Comparison of ENCODE assay signal across 9 mouse cellular contexts in genomic region chr7:49247744-49248331, GRCm38 (mm10).
A peak's percentile ranks its signal among the peaks of the same experiment; 100 is the strongest.
DNase-seq lines count a peak whose midpoint lies in the region; ATAC-seq and TF ChIP-seq lines count a peak whose summit lies in the region.
"Had no signal": no experiment of that assay in that cellular context is flagged by ENCODE, and none has a peak within 500 bp of the region (broad histone marks: within the 10 kb centered on the region; RNA-seq: fewer than 3 reads in every experiment).

No protein-coding gene starts in this region.

- H3K9me3 ChIP-seq in hindbrain, embryonic 13.5 days: no peaks in the 10 kb centered on the region
- H3K9me3 ChIP-seq: liver, embryonic 15.5 days had no signal

- no peak for ATAC-seq in hindbrain, embryonic 13.5 days (ENCODE audit: low FRiP score)

- peak overlapping the region; percentile 81 for H3K9ac ChIP-seq in hindbrain, embryonic 13.5 days
- H3K9ac ChIP-seq: liver, embryonic 15.5 days had no signal

- H3K79me2 ChIP-seq in C2C12 (ENCODE audit: control insufficient read depth, insufficient read depth): peaks cover 55% of the 10 kb centered on the region

- H3K79me3 ChIP-seq in C2C12 (ENCODE audit: low read depth): peaks cover 33% of the 10 kb centered on the region

- peaks cover 5% of the 10 kb centered on the region for H3K36me3 ChIP-seq in C2C12 (ENCODE audit: control insufficient read depth, insufficient read depth)
- no peaks in the 10 kb centered on the region for H3K36me3 ChIP-seq in hindbrain, embryonic 13.5 days
- H3K36me3 ChIP-seq: liver, embryonic 15.5 days had no signal

- peak overlapping the region; percentile 41 for H3K4me3 ChIP-seq in C2C12 (ENCODE audit: insufficient read depth, poor library complexity, severe bottlenecking)
- peak overlapping the region; percentile 63 for H3K4me3 ChIP-seq in hindbrain, embryonic 13.5 days

- TF ChIP-seq CTCF in C2C12 (IDR thresholded peaks at IDR 0.05; ENCODE audit: control insufficient read depth, insufficient read depth, insufficient read length): no peak

- peak overlapping the region; percentile 97 for H3K4me2 ChIP-seq in hindbrain, embryonic 13.5 days

- H3ac ChIP-seq in C2C12 (ENCODE audit: control insufficient read depth, insufficient read length, low read depth): peak overlapping the region; percentile 53

- peak overlapping the region; percentile 87; the same call in 1 of the 2 replicates for H3K27ac ChIP-seq in hindbrain, embryonic 13.5 days
- H3K27ac ChIP-seq: liver, embryonic 15.5 days had no signal

- 23% methylated on average over 8 of the region's 8 CpGs for WGBS in hindbrain, embryonic 13.5 days

- no peaks in the 10 kb centered on the region for H3K27me3 ChIP-seq in C2C12 (ENCODE audit: control insufficient read depth, insufficient read depth, insufficient read length)
- peaks cover 27% of the 10 kb centered on the region for H3K27me3 ChIP-seq in hindbrain, embryonic 13.5 days

- peaks cover 67% of the 10 kb centered on the region for H3K4me1 ChIP-seq in hindbrain, embryonic 13.5 days (replicated peaks)

- DNase-seq in brain, adult 2 months (ENCODE audit: low read depth, low spot score): peak; percentile 96
- DNase-seq in frontal cortex, postnatal 14 days (ENCODE audit: low spot score in 2 of 2): peak; percentile 61 to 62
- peak; percentile 79 to 82 for DNase-seq in layer of hippocampus, postnatal 14 days (ENCODE audit: low spot score in 2 of 2)
- peak; percentile 70 to 82 for DNase-seq in lung, postnatal 4 days
- DNase-seq in testis, postnatal 10 days (ENCODE audit: low spot score): peak; percentile 66
- DNase-seq in MN1 (ENCODE audit: low spot score): no peak

TF ChIP-seq in C2C12, 6 proteins besides CTCF, POLR2A, EP300 and RAD21:
- TF ChIP-seq CEBPB (IDR thresholded peaks at IDR 0.05; ENCODE audit: low read depth) (no peak), MYOG (IDR thresholded peaks at IDR 0.05; ENCODE audit: control insufficient read depth, extremely low read depth, insufficient read length) (no peak), MYOD1 (IDR thresholded peaks at IDR 0.05; ENCODE audit: control insufficient read depth, insufficient read length, low read depth) (no peak), FOSL1 (IDR thresholded peaks at IDR 0.05; ENCODE audit: insufficient read depth, low read length, poor library complexity, severe bottlenecking) (no peak), USF1 (IDR thresholded peaks at IDR 0.05; ENCODE audit: low read depth) (no peak)
TF ChIP-seq in C2C12: peak in this region for 0.
